Mouse (Mus musculus): ENCODE measurements around the gene Slc28a1. TPM values are rescaled to one million over a fixed set of nuclear protein-coding genes. Genes with fewer than 3 reads are reported as not detected.

Slc28a1 gene
- 0.05 TPM in 1 of 2 replicates, not detected in the other for polyA plus RNA-seq (2021; fragmentation: Nextera tagmentation)
- long read RNA-seq, experiment 1 = 0 reads
- long read RNA-seq, experiment 2 = 0 reads

GRCm38 (mm10) chr7:81114555-81114954, at the start of gene Slc28a1:
Gene Slc28a1 (plus strand): TSS chr7:81114799.

GRCm38 (mm10) chr7:81213347-81214152, 99.0 kb downstream of the Slc28a1 start, which contains the start of gene Pde8a:
Gene Pde8a (plus strand): TSS chr7:81213596.

Other genes with a start within 250 kb of the Slc28a1 start
- 21.0 and 21.8 TPM in 2 replicates for gene Wdr73, start 213.5 kb upstream of the Slc28a1 start, polyA plus RNA-seq (2021; fragmentation: Nextera tagmentation)
- 9.1 and 10.3 TPM in 2 replicates for gene Nmb, start 209.7 kb upstream of the Slc28a1 start, polyA plus RNA-seq (2021; fragmentation: Nextera tagmentation)
- 82.4 and 84.5 TPM in 2 replicates for gene Sec11a, start 167.0 kb upstream of the Slc28a1 start, polyA plus RNA-seq (2021; fragmentation: Nextera tagmentation)
- gene Zfp592, start 121.1 kb upstream of the Slc28a1 start, polyA plus RNA-seq (2021; fragmentation: Nextera tagmentation) = 3.9 and 4.7 TPM in 2 replicates
- 0.05 and 0.15 TPM in 2 replicates for gene Alpk3, start 57.2 kb upstream of the Slc28a1 start, polyA plus RNA-seq (2021; fragmentation: Nextera tagmentation)
- gene Pde8a, start 98.8 kb downstream of the Slc28a1 start, polyA plus RNA-seq (2021; fragmentation: Nextera tagmentation) = 2.5 and 2.9 TPM in 2 replicates
- gene Rps17, start 230.5 kb downstream of the Slc28a1 start, polyA plus RNA-seq (2021; fragmentation: Nextera tagmentation) = 2,340 and 2,409 TPM in 2 replicates

Data from layer of hippocampus, adult 6 months (tissue).